Mouse (Mus musculus): Measurements from ENCODE around the gene Ccdc189.
A peak's percentile ranks its signal among the peaks of the same experiment; 100 is the strongest.
"Not testable (repeated sequence)": the region's sequence is repeated elsewhere in the genome, so short reads cannot be mapped to it uniquely, and the experiment has no call there.

Gene Ccdc189

GRCm38 (mm10) chr7:127588011-127588871, at the start of gene Ccdc189, which contains the start of gene Rnf40:
Ccdc189 (minus strand) TSS chr7:127588595.
Rnf40 (plus strand) TSS chr7:127588767.
- peak; percentile 99 for DNase-seq

- DNase-seq: peak; percentile 63
Measured at GRCm38 (mm10) chr7:127636963-127637362, 48.6 kb upstream of the Ccdc189 start.

GRCm38 (mm10) chr7:127631416-127631815, 43.0 kb upstream of the Ccdc189 start:
- no peak for DNase-seq

DNA sequence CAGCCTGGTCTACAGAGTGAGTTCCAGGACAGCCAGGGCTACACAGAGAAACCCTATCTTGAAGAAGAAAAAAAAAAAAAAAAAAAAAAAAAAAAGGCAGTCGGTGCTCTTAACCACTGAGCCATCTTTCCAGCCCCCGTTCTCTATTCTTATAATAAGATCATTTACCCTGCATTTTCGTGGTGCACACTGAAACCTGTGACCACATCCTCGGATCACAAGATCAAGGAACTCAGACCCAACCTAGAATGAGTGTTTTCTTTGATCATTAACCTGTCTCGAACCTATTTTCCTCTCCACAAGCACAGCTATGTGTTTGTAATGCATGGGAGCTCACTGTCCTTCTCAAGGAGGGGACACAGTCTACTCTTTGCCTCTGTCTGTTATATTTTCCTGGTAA, 40.3 kb upstream of the Ccdc189 start:
- no peak for DNase-seq

DNA sequence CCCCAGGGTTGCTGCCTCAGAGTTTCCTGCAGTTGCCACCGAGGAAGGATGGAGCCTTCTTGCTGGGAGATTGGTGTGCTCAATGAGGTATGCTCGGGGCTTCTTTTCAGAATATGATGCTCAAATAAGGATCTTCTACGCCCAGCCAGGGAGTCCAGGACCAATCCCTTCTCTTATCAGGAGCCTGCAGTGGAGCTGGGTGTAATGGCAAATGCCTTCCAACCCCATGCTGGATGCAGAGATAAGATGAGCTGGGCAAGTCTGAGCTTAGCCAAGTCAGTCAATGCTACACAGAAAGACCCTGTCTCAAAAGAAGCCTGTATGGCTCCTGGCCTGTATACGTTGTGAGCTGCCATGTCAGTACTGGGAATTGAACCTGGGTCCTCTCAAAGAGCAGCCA, 38.1 kb upstream of the Ccdc189 start:
- no peak for DNase-seq

- DNase-seq: no peak
Measured at GRCm38 (mm10) chr7:127626039-127626438, 37.6 kb upstream of the Ccdc189 start.

DNA sequence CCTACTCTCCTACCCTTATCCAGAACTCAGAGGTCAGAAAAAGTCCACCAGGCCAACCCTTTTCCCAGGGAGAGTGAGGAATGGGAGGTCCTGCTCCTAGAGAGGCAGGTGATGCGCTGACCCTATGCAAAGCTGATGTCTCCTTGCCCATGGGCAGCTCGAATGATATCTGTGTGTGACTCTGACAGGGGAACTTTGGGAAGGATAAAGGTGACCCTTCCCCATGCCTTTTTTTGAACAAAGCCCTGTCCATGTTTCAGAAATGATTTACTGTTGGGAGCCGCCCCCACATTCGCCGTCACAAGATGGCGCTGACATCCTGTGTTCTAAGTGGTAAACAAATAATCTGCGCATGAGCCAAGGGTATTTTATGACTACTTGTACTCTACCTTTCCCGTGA, 30.0 kb upstream of the Ccdc189 start:
- not testable (repeated sequence) for DNase-seq

- no peak for DNase-seq
Measured at GRCm38 (mm10) chr7:127617962-127618361, 29.6 kb upstream of the Ccdc189 start.

DNA sequence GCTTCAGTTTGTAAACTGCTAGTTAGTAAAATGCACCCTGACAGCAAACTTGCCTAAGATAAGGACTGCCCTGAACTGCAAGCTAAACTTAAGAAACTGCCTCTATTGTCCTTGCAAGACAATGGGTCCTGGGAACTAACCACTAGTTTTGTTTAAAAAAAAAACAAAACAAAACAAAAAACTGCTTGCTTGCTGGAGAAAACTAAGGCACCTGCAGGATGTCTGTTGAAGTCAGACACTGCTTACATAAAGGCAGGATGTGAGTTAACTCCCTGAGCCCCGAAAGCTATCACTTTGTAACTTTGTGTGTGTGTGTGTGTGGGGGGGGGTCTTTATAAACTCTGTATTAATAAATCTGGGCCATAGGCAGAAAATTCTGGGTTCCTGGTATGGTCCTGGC, 28.5 kb upstream of the Ccdc189 start:
- DNase-seq: no peak

- no peak for DNase-seq
Measured at GRCm38 (mm10) chr7:127616336-127616735, 27.9 kb upstream of the Ccdc189 start.

GRCm38 (mm10) chr7:127614891-127615843, 26.8 kb upstream of the Ccdc189 start, which contains the start of gene Zfp629:
Zfp629 (minus strand) TSS chr7:127615797.
- peak; percentile 73 for DNase-seq

- DNase-seq: peak; percentile 72
Measured at GRCm38 (mm10) chr7:127614511-127614890, 26.1 kb upstream of the Ccdc189 start.

DNA sequence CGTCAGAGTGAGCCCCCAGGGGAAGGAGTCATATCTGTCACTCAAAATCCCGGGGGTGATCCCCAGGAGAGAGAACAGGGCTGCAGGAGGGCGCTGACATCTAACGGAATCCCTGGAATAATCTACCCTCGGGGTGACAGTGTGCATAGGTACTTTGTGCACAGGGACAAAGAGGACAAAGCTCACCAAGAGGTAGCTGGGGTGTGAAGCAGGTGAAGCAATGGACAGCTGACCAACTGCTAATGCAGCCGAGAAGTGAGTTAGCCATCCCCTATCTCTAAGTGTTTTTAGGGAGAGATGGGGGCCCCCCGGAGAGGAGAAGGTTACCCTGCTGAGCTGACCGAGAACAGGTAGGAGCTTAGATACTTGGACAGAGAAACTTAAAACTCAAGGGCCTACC, 25.7 kb upstream of the Ccdc189 start:
- peak; percentile 46 for DNase-seq

DNA sequence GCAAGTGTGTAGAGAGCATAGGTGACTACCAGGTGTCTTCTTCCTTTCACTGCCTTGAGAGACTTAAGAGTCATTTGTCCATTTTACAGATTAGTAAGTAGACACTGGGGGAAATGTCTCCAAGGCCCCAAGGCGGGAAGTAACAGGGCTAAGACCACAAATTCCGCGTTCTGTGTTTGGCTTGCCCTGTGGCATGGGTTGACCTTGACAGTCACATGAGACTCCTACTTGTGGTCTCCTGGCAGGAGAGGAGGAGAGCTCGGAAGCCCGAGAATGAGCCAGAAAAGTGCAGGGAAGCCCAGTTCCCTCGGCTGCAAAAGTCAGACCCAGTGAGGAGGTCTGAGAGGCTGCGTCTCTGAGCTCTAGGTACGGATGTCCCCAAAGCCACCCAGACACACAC, 25.1 kb upstream of the Ccdc189 start:
- peak; percentile 56 for DNase-seq

DNA sequence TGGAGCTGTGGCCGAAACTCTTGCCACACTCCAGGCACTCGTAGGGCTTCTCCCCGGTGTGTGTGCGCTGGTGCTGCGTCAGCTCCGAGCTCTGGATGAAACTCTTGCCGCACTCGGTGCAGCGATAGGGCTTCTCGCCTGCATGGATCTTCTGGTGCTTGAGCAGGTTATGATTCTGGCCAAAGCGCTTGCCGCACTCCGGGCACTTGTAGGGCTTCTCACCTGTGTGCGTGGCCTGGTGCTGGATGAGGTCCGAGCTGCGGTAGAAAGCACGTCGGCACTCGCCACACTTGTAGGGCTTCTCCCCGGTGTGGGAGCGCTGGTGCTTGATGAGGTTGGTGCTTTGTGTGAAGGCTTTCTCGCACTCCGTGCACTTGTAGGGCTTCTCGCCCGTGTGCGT, 23.2 kb upstream of the Ccdc189 start:
- no peak for DNase-seq

DNA sequence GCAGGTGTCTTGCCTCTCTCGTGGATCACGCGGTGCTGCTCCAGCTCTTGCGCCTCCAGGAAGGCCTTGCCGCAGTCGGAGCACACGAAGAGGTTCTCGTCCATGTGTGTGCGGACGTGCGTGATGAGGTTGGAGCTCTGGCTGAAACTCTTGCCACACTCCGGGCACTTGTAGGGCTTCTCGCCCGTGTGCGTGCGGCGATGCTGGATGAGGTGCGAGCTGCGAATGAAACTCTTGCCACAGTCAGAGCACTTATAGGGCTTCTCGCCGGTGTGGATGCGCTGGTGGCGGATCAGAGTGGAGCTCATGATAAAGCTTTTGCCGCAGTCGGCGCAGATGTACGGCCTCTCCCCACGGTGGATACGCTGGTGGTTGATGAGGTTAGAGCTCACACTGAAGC, 22.6 kb upstream of the Ccdc189 start:
- DNase-seq: no peak

DNA sequence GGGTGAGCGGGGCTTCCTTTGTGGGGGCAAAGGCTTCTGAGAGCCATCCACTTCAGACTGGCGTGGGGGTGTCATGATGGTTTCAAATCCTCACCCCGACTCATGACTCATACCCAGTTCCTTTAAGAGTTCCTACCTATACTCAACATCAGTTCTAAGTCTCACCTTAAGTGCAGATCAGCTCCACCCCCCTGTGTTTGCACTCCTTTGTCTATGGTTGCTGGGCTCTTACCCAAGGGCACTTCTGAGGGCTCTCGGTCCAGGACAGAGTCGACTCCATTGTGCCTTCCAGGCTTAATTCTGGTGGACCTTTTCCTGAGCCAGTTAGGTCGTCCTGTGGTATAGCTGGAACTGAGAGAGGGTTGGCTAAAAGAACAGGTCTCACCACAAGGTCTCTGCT, 18.8 kb upstream of the Ccdc189 start:
- no peak for DNase-seq

DNA sequence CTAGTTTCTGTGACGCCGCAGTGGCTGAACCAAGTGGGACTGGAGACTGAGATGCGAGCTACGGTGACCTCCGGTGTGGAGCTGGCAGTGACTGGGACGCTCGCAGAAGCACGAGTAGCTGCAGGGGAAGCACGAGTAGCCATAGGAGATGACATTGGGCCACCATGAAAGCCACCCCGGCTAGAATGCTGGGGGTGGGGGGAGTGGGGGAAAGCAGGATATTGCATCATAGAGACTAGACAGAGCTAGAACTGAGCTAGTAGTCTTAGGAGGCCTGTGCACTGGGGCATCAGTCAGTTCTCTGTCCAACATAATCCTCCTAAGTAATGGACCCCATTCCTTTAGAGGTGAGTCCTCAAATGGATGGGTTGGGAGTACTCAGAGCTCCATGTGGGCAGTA, 15.9 kb upstream of the Ccdc189 start:
- no peak for DNase-seq

GRCm38 (mm10) chr7:127602903-127603302, 14.5 kb upstream of the Ccdc189 start:
- no peak for DNase-seq

DNA sequence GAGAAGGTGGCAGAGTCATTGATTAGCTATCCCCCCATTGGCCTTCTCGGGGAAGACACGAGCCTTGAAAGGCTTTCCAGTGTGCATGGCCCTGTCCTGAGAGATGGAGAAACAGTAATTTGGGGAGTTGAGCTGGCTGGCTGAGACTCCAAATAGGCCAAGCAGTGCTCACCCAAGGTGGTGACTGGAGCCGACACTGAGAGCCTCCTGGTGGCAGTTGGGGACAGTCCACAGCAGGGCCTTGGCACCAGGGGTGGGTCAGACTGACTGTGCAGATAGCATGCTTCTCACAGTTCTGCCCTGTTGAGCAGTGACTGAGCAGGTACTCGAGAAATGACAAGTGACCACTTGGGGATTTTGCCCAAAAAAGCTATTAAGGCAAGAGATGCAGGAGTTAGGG, 13.3 kb upstream of the Ccdc189 start:
- DNase-seq: no peak

DNA sequence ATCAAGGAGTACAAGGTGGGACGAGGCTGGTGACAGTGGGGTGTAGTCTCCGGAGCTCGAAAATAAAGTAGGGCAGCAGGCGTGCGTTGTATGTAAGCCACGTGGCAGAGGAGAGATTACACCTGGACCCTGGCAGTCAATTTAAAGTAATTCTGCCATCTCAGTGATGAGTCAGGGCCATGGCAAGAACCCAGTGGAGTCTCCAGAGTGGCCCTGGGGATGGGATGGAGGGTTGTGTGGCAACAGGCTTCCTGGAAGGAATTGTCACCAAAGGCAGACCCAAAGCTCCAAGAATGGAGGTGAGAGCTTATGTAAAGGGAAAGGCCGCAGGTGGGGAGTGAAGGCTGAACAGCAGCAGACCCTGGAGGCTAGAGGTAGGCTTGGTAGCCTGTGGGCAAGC, 12.2 kb upstream of the Ccdc189 start:
- no peak for DNase-seq

DNA sequence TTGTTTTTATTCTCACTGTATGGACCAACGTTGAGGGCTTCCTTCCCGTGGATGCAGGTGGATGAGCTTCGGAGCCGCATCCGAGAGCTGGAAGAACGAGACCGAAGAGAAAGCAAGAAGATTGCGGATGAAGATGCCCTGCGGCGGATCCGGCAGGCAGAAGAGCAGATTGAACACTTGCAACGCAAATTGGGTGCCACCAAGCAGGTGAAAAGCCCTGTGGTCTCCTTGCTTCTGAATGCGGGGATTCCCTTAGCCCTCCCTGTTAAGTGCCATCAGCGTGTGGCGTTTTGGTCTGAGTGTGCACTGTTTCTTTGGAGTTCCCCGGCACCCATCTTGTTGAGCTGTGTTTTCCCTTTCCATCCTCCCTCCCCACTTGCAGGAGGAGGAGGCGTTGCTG, 8.4 kb upstream of the Ccdc189 start:
- no peak for DNase-seq

GRCm38 (mm10) chr7:127592575-127592974, 4.2 kb upstream of the Ccdc189 start:
- no peak for DNase-seq

- no peak for DNase-seq
Measured at GRCm38 (mm10) chr7:127591108-127591507, 2.7 kb upstream of the Ccdc189 start.

Measured in kidney, adult 11 months (tissue).